Mouse (Mus musculus): ENCODE results near the gene Atxn2l.

Atxn2l gene

GRCm38 (mm10) chr7:126503273-126503878 is at the start of gene Atxn2l:
TSS of gene Atxn2l (minus strand) at chr7:126503437.
- peak; percentile 97 for DNase-seq (ENCODE audit: low spot score)

GRCm38 (mm10) chr7:126545631-126546030 is 42.4 kb upstream of the Atxn2l start:
- no peak for DNase-seq (ENCODE audit: low spot score)

GRCm38 (mm10) chr7:126541661-126542060 is 38.4 kb upstream of the Atxn2l start:
- DNase-seq (ENCODE audit: low spot score) = no peak

GRCm38 (mm10) chr7:126537820-126538585 is 34.8 kb upstream of the Atxn2l start:
- DNase-seq (ENCODE audit: low spot score) = peak; percentile 49

GRCm38 (mm10) chr7:126536466-126536865 is 33.2 kb upstream of the Atxn2l start:
- no peak for DNase-seq (ENCODE audit: low spot score)

- no peak for DNase-seq (ENCODE audit: low spot score)
Measured at GRCm38 (mm10) chr7:126535766-126536165, 32.5 kb upstream of the Atxn2l start.

- DNase-seq (ENCODE audit: low spot score) = no peak
Measured at GRCm38 (mm10) chr7:126533434-126533833, 30.2 kb upstream of the Atxn2l start.

GRCm38 (mm10) chr7:126528166-126528577 is 24.9 kb upstream of the Atxn2l start:
- DNase-seq (ENCODE audit: low spot score) = peak; percentile 51

- no peak for DNase-seq (ENCODE audit: low spot score)
Measured at GRCm38 (mm10) chr7:126523316-126523715, 20.1 kb upstream of the Atxn2l start.

- DNase-seq (ENCODE audit: low spot score) = peak; percentile 53
Measured at GRCm38 (mm10) chr7:126519513-126519912, 16.3 kb upstream of the Atxn2l start.

- no peak for DNase-seq (ENCODE audit: low spot score)
Measured at GRCm38 (mm10) chr7:126518261-126518941, 15.2 kb upstream of the Atxn2l start.

- no peak for DNase-seq (ENCODE audit: low spot score)
Measured at GRCm38 (mm10) chr7:126511287-126511686, 8.1 kb upstream of the Atxn2l start.

- no peak for DNase-seq (ENCODE audit: low spot score)
Measured at GRCm38 (mm10) chr7:126507126-126507778, 4.0 kb upstream of the Atxn2l start.

- no peak for DNase-seq (ENCODE audit: low spot score)
Measured at GRCm38 (mm10) chr7:126504913-126505312, 1.7 kb upstream of the Atxn2l start.

- DNase-seq (ENCODE audit: low spot score) = peak; percentile 21
Measured at GRCm38 (mm10) chr7:126502751-126503150, 486 bp downstream of the Atxn2l start.

GRCm38 (mm10) chr7:126502023-126502741 is 1.1 kb downstream of the Atxn2l start:
- peak; percentile 90 for DNase-seq (ENCODE audit: low spot score)

GRCm38 (mm10) chr7:126501684-126502022 is 1.6 kb downstream of the Atxn2l start:
- no peak for DNase-seq (ENCODE audit: low spot score)

GRCm38 (mm10) chr7:126499416-126499815 is 3.8 kb downstream of the Atxn2l start:
- DNase-seq (ENCODE audit: low spot score) = no peak

GRCm38 (mm10) chr7:126497966-126498365 is 5.3 kb downstream of the Atxn2l start:
- DNase-seq (ENCODE audit: low spot score) = no peak

GRCm38 (mm10) chr7:126496475-126496874 is 6.8 kb downstream of the Atxn2l start:
- no peak for DNase-seq (ENCODE audit: low spot score)

- DNase-seq (ENCODE audit: low spot score) = no peak
Measured at GRCm38 (mm10) chr7:126494120-126494519, 9.1 kb downstream of the Atxn2l start.

- DNase-seq (ENCODE audit: low spot score) = no peak
Measured at GRCm38 (mm10) chr7:126491973-126492372, 11.3 kb downstream of the Atxn2l start.
